Mouse (Mus musculus): ENCODE results near the gene Bdh2. TPM values are rescaled to one million over a fixed set of nuclear protein-coding genes. Genes with fewer than 3 reads are reported as not detected.

Bdh2 gene
- 1.6 and 3.8 TPM in 2 replicates for polyA plus RNA-seq (2011; ENCODE audit: insufficient read length, low read depth, missing spikeins)

GRCm38 (mm10) chr3:135280669-135281415 lies at the start of gene Bdh2:
Gene Bdh2, plus strand, starts transcription at chr3:135281221.
- H3K27ac ChIP-seq (ENCODE audit: insufficient read depth, low read length) = no peak within 1 kb of the TSS
- no peaks in the 10 kb centered on the region for H3K4me1 ChIP-seq (ENCODE audit: control insufficient read depth, insufficient read depth, low read length)
- H3K4me3 ChIP-seq (ENCODE audit: insufficient read depth, low read length) = no peak within 1 kb of the TSS
- TF ChIP-seq CTCF (IDR thresholded peaks at IDR 0.05; ENCODE audit: borderline replicate concordance, insufficient read depth, low read length) (peak; percentile 67; the same call in 1 of the 2 replicates), POLR2A (IDR thresholded peaks at IDR 0.05; ENCODE audit: low read depth, low read length) (no peak)

- Histone ChIP-seq H3K27ac (ENCODE audit: insufficient read depth, low read length) (no peak overlapping the region), H3K4me3 (ENCODE audit: insufficient read depth, low read length) (no peak overlapping the region), H3K4me1 (ENCODE audit: control insufficient read depth, insufficient read depth, low read length) (no peaks in the 10 kb centered on the region)
- no peak for TF ChIP-seq POLR2A (IDR thresholded peaks at IDR 0.05; ENCODE audit: low read depth, low read length)
- TF ChIP-seq CTCF (IDR thresholded peaks at IDR 0.05; ENCODE audit: borderline replicate concordance, insufficient read depth, low read length) = no peak
Observed at GRCm38 (mm10) chr3:135232058-135232457, 49.0 kb upstream of the Bdh2 start.

GRCm38 (mm10) chr3:135232462-135232861 lies 48.6 kb upstream of the Bdh2 start:
- no peak overlapping the region for H3K27ac ChIP-seq (ENCODE audit: insufficient read depth, low read length)
- no peak overlapping the region for H3K4me3 ChIP-seq (ENCODE audit: insufficient read depth, low read length)
- no peaks in the 10 kb centered on the region for H3K4me1 ChIP-seq (ENCODE audit: control insufficient read depth, insufficient read depth, low read length)
- no peak for TF ChIP-seq CTCF (IDR thresholded peaks at IDR 0.05; ENCODE audit: borderline replicate concordance, insufficient read depth, low read length)
- TF ChIP-seq POLR2A (IDR thresholded peaks at IDR 0.05; ENCODE audit: low read depth, low read length) = no peak

- Histone ChIP-seq H3K27ac (ENCODE audit: insufficient read depth, low read length) (no peak overlapping the region), H3K4me3 (ENCODE audit: insufficient read depth, low read length) (no peak overlapping the region), H3K4me1 (ENCODE audit: control insufficient read depth, insufficient read depth, low read length) (no peaks in the 10 kb centered on the region)
- TF ChIP-seq CTCF (IDR thresholded peaks at IDR 0.05; ENCODE audit: borderline replicate concordance, insufficient read depth, low read length) (no peak), POLR2A (IDR thresholded peaks at IDR 0.05; ENCODE audit: low read depth, low read length) (no peak)
Observed at GRCm38 (mm10) chr3:135245733-135246132, 35.3 kb upstream of the Bdh2 start.

GRCm38 (mm10) chr3:135246828-135247227 lies 34.2 kb upstream of the Bdh2 start:
- Histone ChIP-seq H3K27ac (ENCODE audit: insufficient read depth, low read length) (no peak overlapping the region), H3K4me1 (ENCODE audit: control insufficient read depth, insufficient read depth, low read length) (no peaks in the 10 kb centered on the region), H3K4me3 (ENCODE audit: insufficient read depth, low read length) (no peak overlapping the region)
- TF ChIP-seq POLR2A (IDR thresholded peaks at IDR 0.05; ENCODE audit: low read depth, low read length) (no peak), CTCF (IDR thresholded peaks at IDR 0.05; ENCODE audit: borderline replicate concordance, insufficient read depth, low read length) (no peak)

GRCm38 (mm10) chr3:135249104-135249503 lies 31.9 kb upstream of the Bdh2 start:
- Histone ChIP-seq H3K4me1 (ENCODE audit: control insufficient read depth, insufficient read depth, low read length) (no peaks in the 10 kb centered on the region), H3K27ac (ENCODE audit: insufficient read depth, low read length) (no peak overlapping the region), H3K4me3 (ENCODE audit: insufficient read depth, low read length) (no peak overlapping the region)
- TF ChIP-seq CTCF (IDR thresholded peaks at IDR 0.05; ENCODE audit: borderline replicate concordance, insufficient read depth, low read length) = no peak
- TF ChIP-seq POLR2A (IDR thresholded peaks at IDR 0.05; ENCODE audit: low read depth, low read length) = no peak

GRCm38 (mm10) chr3:135251825-135252224 lies 29.2 kb upstream of the Bdh2 start:
- Histone ChIP-seq H3K4me3 (ENCODE audit: insufficient read depth, low read length) (no peak overlapping the region), H3K27ac (ENCODE audit: insufficient read depth, low read length) (no peak overlapping the region), H3K4me1 (ENCODE audit: control insufficient read depth, insufficient read depth, low read length) (no peaks in the 10 kb centered on the region)
- TF ChIP-seq CTCF (IDR thresholded peaks at IDR 0.05; ENCODE audit: borderline replicate concordance, insufficient read depth, low read length) (no peak), POLR2A (IDR thresholded peaks at IDR 0.05; ENCODE audit: low read depth, low read length) (no peak)

GRCm38 (mm10) chr3:135254784-135255183 lies 26.2 kb upstream of the Bdh2 start:
- TF ChIP-seq CTCF (IDR thresholded peaks at IDR 0.05; ENCODE audit: borderline replicate concordance, insufficient read depth, low read length) (no peak), POLR2A (IDR thresholded peaks at IDR 0.05; ENCODE audit: low read depth, low read length) (no peak)
- no peaks in the 10 kb centered on the region for H3K4me1 ChIP-seq (ENCODE audit: control insufficient read depth, insufficient read depth, low read length)
- H3K27ac ChIP-seq (ENCODE audit: insufficient read depth, low read length) = no peak overlapping the region
- H3K4me3 ChIP-seq (ENCODE audit: insufficient read depth, low read length) = no peak overlapping the region

GRCm38 (mm10) chr3:135258919-135259318 lies 22.1 kb upstream of the Bdh2 start:
- no peak overlapping the region for H3K4me3 ChIP-seq (ENCODE audit: insufficient read depth, low read length)
- TF ChIP-seq CTCF (IDR thresholded peaks at IDR 0.05; ENCODE audit: borderline replicate concordance, insufficient read depth, low read length) = no peak
- no peak for TF ChIP-seq POLR2A (IDR thresholded peaks at IDR 0.05; ENCODE audit: low read depth, low read length)
- no peaks in the 10 kb centered on the region for H3K4me1 ChIP-seq (ENCODE audit: control insufficient read depth, insufficient read depth, low read length)
- no peak overlapping the region for H3K27ac ChIP-seq (ENCODE audit: insufficient read depth, low read length)

- Histone ChIP-seq H3K27ac (ENCODE audit: insufficient read depth, low read length) (no peak overlapping the region), H3K4me3 (ENCODE audit: insufficient read depth, low read length) (no peak overlapping the region), H3K4me1 (ENCODE audit: control insufficient read depth, insufficient read depth, low read length) (no peaks in the 10 kb centered on the region)
- TF ChIP-seq CTCF (IDR thresholded peaks at IDR 0.05; ENCODE audit: borderline replicate concordance, insufficient read depth, low read length) (no peak), POLR2A (IDR thresholded peaks at IDR 0.05; ENCODE audit: low read depth, low read length) (no peak)
Observed at GRCm38 (mm10) chr3:135260233-135260632, 20.8 kb upstream of the Bdh2 start.
